Mouse (Mus musculus) intestine, embryonic 16.5 days (tissue): ENCODE results near the gene Nipal3. TPM values are rescaled to one million over a fixed set of nuclear protein-coding genes. Genes with fewer than 3 reads are reported as not detected.

Experiments used
- ATAC-seq: fragments of 200-750 bp; cut with Nextera tagmentation; 2 replicates; pipeline ENCODE4 v1.8.0; 2017; ENCODE audit warnings: moderate TSS enrichment, moderate library complexity
- H3K27ac ChIP-seq: fragments of 300-500 bp; sonication (generic); 2 replicates; pipeline ENCODE4 v1.5.1; 2014; ENCODE audit warnings: mild to moderate bottlenecking, low read length
- H3K27me3 ChIP-seq: fragments of 300-500 bp; sonication (generic); replicated peaks from 2 replicates; pipeline ENCODE4 v1.6.1; 2014; ENCODE audit warnings: low read length, control low read depth, mixed read lengths; ENCODE audit not compliant: control insufficient read depth, insufficient read depth
- H3K36me3 ChIP-seq: fragments of 300-500 bp; sonication (generic); 2 replicates; pipeline ENCODE4 v1.6.1; 2014; ENCODE audit warnings: low read length, control low read depth; ENCODE audit not compliant: control insufficient read depth, insufficient read depth
- H3K4me1 ChIP-seq: fragments of 300-500 bp; sonication (generic); 2 replicates; pipeline ENCODE4 v1.6.1; 2014; ENCODE audit warnings: low read length, control low read depth, mixed read lengths; ENCODE audit not compliant: control insufficient read depth, insufficient read depth
- H3K4me2 ChIP-seq: fragments of 300-500 bp; sonication (generic); 2 replicates; pipeline ENCODE4 v1.6.1; 2014; ENCODE audit warnings: low read depth, low read length, control low read depth
- H3K4me3 ChIP-seq: fragments of 300-500 bp; sonication (generic); 2 replicates; pipeline ENCODE4 v1.5.1; 2014; ENCODE audit warnings: mild to moderate bottlenecking, low read length
- H3K9ac ChIP-seq: fragments of 300-500 bp; sonication (generic); 2 replicates; pipeline ENCODE4 v1.6.1; 2014; ENCODE audit warnings: low read depth, low read length
- H3K9me3 ChIP-seq: fragments of 300-500 bp; sonication (generic); 2 replicates; pipeline ENCODE4 v1.6.1; 2016; ENCODE audit warnings: low read length, control low read depth; ENCODE audit not compliant: control insufficient read depth
- WGBS: fragments of 180-500 bp; shearing (Covaris S2); extraction: QIAGEN DNeasy Blood & Tissue Kit; methylation state at CpG from one replicate; pipeline ENCODE4 v1.1.7; 2014; 5-methylcytosine and 5-hydroxymethylcytosine counted together
- polyA plus RNA-seq: library from polyadenylated mRNA; unstranded; fragments of >200 nt; fragmentation: Nextera tagmentation; extraction: Ambion mirVana; gene quantifications from 2 replicates; pipeline ENCODE4 v1.2.1, GENCODE M21; 2015

Nipal3 gene
- 5.2 and 5.6 TPM in 2 replicates for polyA plus RNA-seq

DNA sequence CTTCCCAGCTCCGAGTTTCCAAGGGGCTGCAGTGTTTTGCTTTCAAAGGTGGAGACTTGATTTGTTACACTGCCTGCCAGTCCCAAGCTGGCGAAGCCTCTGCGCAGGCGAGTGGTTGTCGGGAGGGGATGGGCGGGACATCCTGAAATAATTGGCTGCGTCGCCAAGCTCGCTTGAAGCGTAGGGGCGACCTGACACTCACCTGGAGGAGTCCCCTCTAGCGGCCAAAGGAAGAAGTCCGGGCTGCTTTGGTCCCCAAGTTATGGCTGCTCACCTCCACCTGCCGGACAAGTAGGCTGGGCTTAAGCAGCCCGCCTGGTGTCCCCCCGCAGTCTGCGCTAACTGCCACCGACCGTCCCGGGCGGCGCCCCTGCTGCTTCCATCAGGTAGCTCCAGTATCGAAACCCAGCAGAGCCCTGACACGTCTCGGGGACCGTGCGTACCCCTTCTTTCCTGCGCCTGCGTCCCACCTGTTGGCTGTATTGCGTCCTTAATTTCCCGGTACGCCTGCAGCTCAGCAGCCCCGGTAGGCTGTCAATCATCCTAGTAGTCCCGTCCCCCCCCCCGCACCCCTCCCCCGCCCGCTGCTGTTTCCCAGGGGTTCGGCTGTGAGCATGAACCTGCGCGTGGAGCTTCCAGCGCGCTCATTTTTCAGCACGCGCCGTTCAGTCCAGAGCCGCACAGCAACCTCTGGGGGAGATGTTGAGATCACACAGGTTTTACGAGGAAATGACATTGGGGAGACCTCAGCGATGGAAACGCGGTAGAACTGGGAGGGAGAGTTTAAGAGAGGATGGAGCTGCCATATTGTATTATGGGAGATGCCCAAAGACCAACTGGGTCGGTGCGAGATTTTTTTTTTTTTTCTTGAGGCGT is at the start of gene Nipal3, which contains the start of gene Stpg1:
Nipal3 (minus strand) TSS at position 518 of the 876 bp plus-strand sequence.
Stpg1 (plus strand) TSS at position 270 of the 876 bp plus-strand sequence.
- Histone ChIP-seq H3K9me3 (no peaks in the 10 kb centered on the region), H3K9ac (peak within 1 kb of the TSS; percentile 77)

GRCm38 (mm10) chr4:135544284-135544683 is 49.4 kb upstream of the Nipal3 start:
- peaks cover 34% of the 10 kb centered on the region for H3K4me1 ChIP-seq
- no peak for ATAC-seq
- WGBS: 81% methylated on average over 2 of the region's 2 CpGs
- no peaks in the 10 kb centered on the region for H3K9me3 ChIP-seq
- no peak overlapping the region for H3K4me3 ChIP-seq
- H3K9ac ChIP-seq: no peak overlapping the region
- H3K27me3 ChIP-seq: no peaks in the 10 kb centered on the region
- no peaks in the 10 kb centered on the region for H3K36me3 ChIP-seq
- no peak overlapping the region for H3K27ac ChIP-seq
- no peak overlapping the region for H3K4me2 ChIP-seq

More for the DNA sequence above, at the start of gene Nipal3, which contains the start of gene Stpg1:
- ATAC-seq: peak; percentile 99
- WGBS: under 1% methylated on average over 53 of the region's 53 CpGs
- Histone ChIP-seq H3K27ac (peak within 1 kb of the TSS; percentile 85), H3K4me3 (peak within 1 kb of the TSS; percentile 81), H3K4me1 (peaks cover 11% of the 10 kb centered on the region; the same call in 1 of the 2 replicates), H3K4me2 (peak within 1 kb of the TSS; percentile 86), H3K27me3 (no peaks in the 10 kb centered on the region; the same call in 1 of the 2 replicates), H3K36me3 (0 out of 2 replicates have a peak, but pooled peaks cover 5% of the 10 kb centered on the region)

DNA sequence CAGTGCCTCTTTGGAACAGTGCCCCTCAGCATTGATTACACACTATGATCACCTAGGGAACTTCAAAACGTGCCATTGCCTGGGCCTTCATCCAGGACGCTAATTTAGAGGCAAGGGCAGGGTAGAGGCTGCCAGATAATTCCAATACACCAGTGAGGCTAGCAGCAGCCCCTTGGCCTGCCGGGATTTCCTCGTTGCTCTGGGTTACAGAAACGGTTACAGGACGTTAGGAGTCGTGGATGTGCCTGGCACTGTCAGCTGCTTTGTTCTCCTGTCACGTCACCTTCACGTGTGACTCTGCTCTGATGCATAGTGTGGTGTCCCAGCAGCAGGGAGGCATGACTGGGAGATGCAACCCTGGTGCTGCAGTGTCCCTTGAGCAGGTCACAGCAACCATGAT is 45.2 kb upstream of the Nipal3 start:
- H3K4me3 ChIP-seq: no peak overlapping the region
- no peaks in the 10 kb centered on the region for H3K9me3 ChIP-seq
- no peak overlapping the region for H3K27ac ChIP-seq
- 75% methylated on average over 9 of the region's 9 CpGs for WGBS
- no peak overlapping the region for H3K9ac ChIP-seq
- no peak for ATAC-seq
- H3K4me1 ChIP-seq: peaks cover 3% of the 10 kb centered on the region
- no peaks in the 10 kb centered on the region for H3K36me3 ChIP-seq
- H3K4me2 ChIP-seq: no peak overlapping the region
- H3K27me3 ChIP-seq: no peaks in the 10 kb centered on the region

DNA sequence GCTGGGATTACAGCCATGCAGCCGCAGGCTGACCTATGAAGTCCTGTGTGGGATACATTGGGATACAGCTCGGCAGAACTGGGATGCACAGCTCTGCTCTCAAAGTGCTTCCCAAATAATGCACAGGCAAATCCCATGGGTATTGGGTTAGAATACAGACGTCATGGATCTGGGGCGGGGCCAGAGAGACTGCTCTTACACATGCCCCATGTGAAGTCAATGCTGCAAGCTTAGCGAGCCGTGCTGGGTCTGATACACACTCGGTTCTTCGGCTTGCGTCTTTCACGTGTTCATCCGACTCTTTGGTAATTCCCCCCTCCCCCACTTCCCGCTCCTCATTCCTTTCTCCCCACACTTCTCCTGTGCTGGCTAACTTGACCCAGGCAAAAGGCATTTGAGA is 44.2 kb upstream of the Nipal3 start:
- H3K9me3 ChIP-seq: no peaks in the 10 kb centered on the region
- no peak overlapping the region for H3K9ac ChIP-seq
- no peaks in the 10 kb centered on the region for H3K36me3 ChIP-seq
- H3K27me3 ChIP-seq: no peaks in the 10 kb centered on the region
- H3K4me1 ChIP-seq: no peaks in the 10 kb centered on the region
- no peak overlapping the region for H3K4me3 ChIP-seq
- no peak overlapping the region for H3K4me2 ChIP-seq
- no peak for ATAC-seq
- no peak overlapping the region for H3K27ac ChIP-seq
- 85% methylated on average over 12 of the region's 12 CpGs for whole genome bisulfite sequencing

DNA sequence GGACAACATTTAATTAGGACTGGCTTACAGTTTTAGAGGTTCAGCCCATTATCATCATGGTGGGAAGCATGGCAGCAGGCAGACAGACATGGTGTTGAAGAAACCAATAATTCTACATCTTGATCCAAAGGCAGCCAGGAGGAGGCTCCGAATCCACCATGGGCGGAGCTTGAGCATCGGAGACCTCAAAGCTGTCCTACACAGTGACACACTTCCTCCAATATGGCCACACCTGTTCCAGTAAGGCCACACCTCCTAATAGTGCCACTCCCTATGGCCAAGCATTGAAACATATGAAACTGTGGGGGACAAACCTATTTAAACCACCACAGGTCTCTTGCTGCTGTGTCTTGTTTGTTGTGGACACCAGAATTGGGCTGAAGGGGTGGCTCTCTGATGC is 40.2 kb upstream of the Nipal3 start:
- Histone ChIP-seq H3K4me1 (0 out of 2 replicates have a peak, but pooled peaks cover 6% of the 10 kb centered on the region), H3K27ac (no peak overlapping the region), H3K36me3 (0 out of 2 replicates have a peak, but pooled peaks cover 2% of the 10 kb centered on the region), H3K4me3 (no peak overlapping the region), H3K9me3 (peaks cover 7% of the 10 kb centered on the region; the same call in 1 of the 2 replicates), H3K9ac (no peak overlapping the region), H3K27me3 (no peaks in the 10 kb centered on the region), H3K4me2 (no peak overlapping the region)
- no peak for ATAC-seq
- 96% methylated on average over 3 of the region's 3 CpGs for WGBS

- ATAC-seq: no peak
- no peak overlapping the region for H3K9ac ChIP-seq
- H3K36me3 ChIP-seq: 0 out of 2 replicates have a peak, but pooled peaks cover 2% of the 10 kb centered on the region
- H3K4me1 ChIP-seq: 0 out of 2 replicates have a peak, but pooled peaks cover 9% of the 10 kb centered on the region
- H3K9me3 ChIP-seq: peaks cover 7% of the 10 kb centered on the region; the same call in 1 of the 2 replicates
- H3K27ac ChIP-seq: no peak overlapping the region
- no peak overlapping the region for H3K4me2 ChIP-seq
- no peak overlapping the region for H3K4me3 ChIP-seq
- WGBS: 68% methylated on average over 6 of the region's 6 CpGs
- H3K27me3 ChIP-seq: no peaks in the 10 kb centered on the region
Measured at GRCm38 (mm10) chr4:135533001-135533400, 38.2 kb upstream of the Nipal3 start.

DNA sequence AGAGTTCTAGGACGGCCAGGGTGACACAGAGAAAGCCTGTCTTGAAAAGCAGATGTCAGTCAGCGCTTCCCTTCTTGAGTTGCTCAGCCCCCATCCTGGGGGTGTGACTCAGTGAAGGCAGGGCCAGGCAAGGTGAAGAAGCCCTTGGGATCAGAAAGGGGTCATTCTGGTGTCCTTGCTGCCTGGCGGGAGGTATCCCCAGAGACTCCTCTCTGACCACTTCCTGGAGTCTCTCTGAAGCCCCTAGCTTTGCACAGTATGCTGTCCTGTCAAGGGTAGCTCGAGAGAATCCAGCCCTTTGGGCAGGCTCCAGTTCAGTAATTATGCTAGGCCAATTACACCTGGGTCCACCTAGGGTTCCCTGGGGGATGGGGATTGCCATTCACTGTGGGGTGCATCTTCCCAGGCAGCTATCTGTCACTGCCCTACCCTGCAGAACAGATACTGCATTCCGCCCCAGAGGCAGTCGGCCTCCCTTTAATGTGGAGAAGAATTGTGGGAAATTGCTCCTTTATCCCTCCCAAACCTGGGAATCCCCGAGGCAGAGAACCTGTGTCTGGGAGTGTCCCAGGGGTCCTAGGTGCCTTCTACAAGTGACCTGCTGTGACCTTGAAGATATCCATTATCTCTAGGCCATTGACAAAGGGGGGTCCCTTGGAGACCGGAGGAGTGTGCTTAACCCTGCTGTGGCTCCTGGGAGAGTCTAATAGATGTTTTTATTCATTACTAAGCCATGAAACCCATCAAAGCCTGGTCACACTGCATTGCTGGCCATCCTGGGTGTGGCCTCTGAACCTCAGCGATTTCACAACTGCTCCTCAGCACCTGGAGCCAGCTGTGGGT is 37.2 kb upstream of the Nipal3 start:
- 0 out of 2 replicates have a peak, but pooled peaks cover 2% of the 10 kb centered on the region for H3K36me3 ChIP-seq

DNA sequence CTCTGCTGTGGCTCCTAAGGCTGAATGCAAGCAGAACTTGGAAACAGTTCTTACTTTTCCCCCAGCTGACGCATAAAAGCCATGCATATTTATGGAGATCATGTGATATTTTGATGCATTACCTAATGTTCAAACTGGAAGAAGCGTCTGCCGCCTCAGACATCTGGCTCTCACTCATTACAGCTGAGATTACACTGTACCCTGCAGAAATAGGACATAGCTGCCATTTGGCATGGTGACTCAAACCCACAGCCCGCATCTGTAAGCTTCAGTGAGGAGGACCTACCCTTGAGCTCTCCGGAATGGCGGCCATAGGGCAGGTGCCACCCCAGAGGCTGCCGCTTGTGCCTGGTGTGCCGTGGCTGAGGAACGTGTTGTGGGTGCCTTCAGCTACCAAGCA is 36.4 kb upstream of the Nipal3 start:
- no peak overlapping the region for H3K4me2 ChIP-seq
- ATAC-seq: no peak
- no peaks in the 10 kb centered on the region for H3K27me3 ChIP-seq
- H3K4me1 ChIP-seq: peaks cover 13% of the 10 kb centered on the region; the same call in 1 of the 2 replicates
- WGBS: 84% methylated on average over 9 of the region's 9 CpGs
- 0 out of 2 replicates have a peak, but pooled peaks cover 2% of the 10 kb centered on the region for H3K36me3 ChIP-seq
- H3K27ac ChIP-seq: no peak overlapping the region
- no peak overlapping the region for H3K9ac ChIP-seq
- no peak overlapping the region for H3K4me3 ChIP-seq
- peaks cover 7% of the 10 kb centered on the region; the same call in 1 of the 2 replicates for H3K9me3 ChIP-seq

More for the DNA sequence above, 37.2 kb upstream of the Nipal3 start:
- 48% methylated on average over 9 of the region's 9 CpGs for WGBS
- Histone ChIP-seq H3K4me2 (no peak overlapping the region), H3K4me3 (no peak overlapping the region), H3K9me3 (peaks cover 7% of the 10 kb centered on the region; the same call in 1 of the 2 replicates), H3K27me3 (no peaks in the 10 kb centered on the region), H3K4me1 (0 out of 2 replicates have a peak, but pooled peaks cover 9% of the 10 kb centered on the region), H3K9ac (no peak overlapping the region), H3K27ac (no peak overlapping the region)
- ATAC-seq: no peak
